Mouse (Mus musculus): ENCODE results near the gene Cngb1. TPM values are rescaled to one million over a fixed set of nuclear protein-coding genes. Genes with fewer than 3 reads are reported as not detected.
A peak's percentile ranks its signal among the peaks of the same experiment; 100 is the strongest.

The Cngb1 gene
- polyA plus RNA-seq, 1 experiment from 2014 or later, result 0.13 TPM

GRCm38 (mm10) chr8:95312836-95313235 lies 6.5 kb upstream of the Cngb1 start:
- ATAC-seq (ENCODE audit: low read depth), result no peak
- H3K4me1 ChIP-seq (ENCODE audit: control insufficient read depth, insufficient read depth, low read length), result peaks cover 4% of the 10 kb centered on the region; the same call in 1 of the 2 replicates
- no peaks in the 10 kb centered on the region for H3K27me3 ChIP-seq (ENCODE audit: control insufficient read depth, insufficient read depth, low read length)
- H3K4me3 ChIP-seq (ENCODE audit: low read depth, low read length), result no peak overlapping the region
- H3K9ac ChIP-seq (replicated peaks; ENCODE audit: low read depth, low read length), result no peak overlapping the region
- H3K9me3 ChIP-seq (ENCODE audit: control insufficient read depth, low read length), result no peaks in the 10 kb centered on the region
- 69% methylated on average over 18 of the region's 18 CpGs for WGBS
- no peak overlapping the region for H3K27ac ChIP-seq (ENCODE audit: low read depth, low read length)
- no peak overlapping the region for H3K4me2 ChIP-seq (ENCODE audit: low read depth, low read length)
- H3K36me3 ChIP-seq (ENCODE audit: control insufficient read depth, insufficient read depth, low read length), result no peaks in the 10 kb centered on the region

- Histone ChIP-seq H3K27me3 (ENCODE audit: control insufficient read depth, insufficient read depth, low read length) (no peaks in the 10 kb centered on the region), H3K9me3 (ENCODE audit: control insufficient read depth, low read length) (no peaks in the 10 kb centered on the region), H3K4me3 (ENCODE audit: low read depth, low read length) (no peak within 1 kb of the TSS), H3K9ac (replicated peaks; ENCODE audit: low read depth, low read length) (no peak within 1 kb of the TSS), H3K4me2 (ENCODE audit: low read depth, low read length) (no peak within 1 kb of the TSS), H3K27ac (ENCODE audit: low read depth, low read length) (no peak within 1 kb of the TSS), H3K4me1 (ENCODE audit: control insufficient read depth, insufficient read depth, low read length) (peaks cover 4% of the 10 kb centered on the region; the same call in 1 of the 2 replicates), H3K36me3 (ENCODE audit: control insufficient read depth, insufficient read depth, low read length) (no peaks in the 10 kb centered on the region)
- no peak for ATAC-seq (ENCODE audit: low read depth)
- 29% methylated on average over 6 of the region's 6 CpGs for WGBS
These were observed 4.1 kb upstream of the Cngb1 start, which contains the start of gene Tepp for GRCm38 (mm10) chr8:95310342-95310970. Gene Tepp, plus strand, starts transcription at chr8:95310566.

- peaks cover 3% of the 10 kb centered on the region; the same call in 1 of the 2 replicates for H3K4me1 ChIP-seq (ENCODE audit: control insufficient read depth, insufficient read depth, low read length)
- no peak for ATAC-seq (ENCODE audit: low read depth)
These were observed 859 bp downstream of the Cngb1 start for GRCm38 (mm10) chr8:95305526-95305925.

GRCm38 (mm10) chr8:95302410-95302809 lies 4.0 kb downstream of the Cngb1 start:
- WGBS, result 22% methylated on average over 5 of the region's 5 CpGs
- no peak overlapping the region for H3K4me2 ChIP-seq (ENCODE audit: low read depth, low read length)
- no peak overlapping the region for H3K4me3 ChIP-seq (ENCODE audit: low read depth, low read length)
- H3K27me3 ChIP-seq (ENCODE audit: control insufficient read depth, insufficient read depth, low read length), result no peaks in the 10 kb centered on the region
- no peak overlapping the region for H3K27ac ChIP-seq (ENCODE audit: low read depth, low read length)
- ATAC-seq (ENCODE audit: low read depth), result no peak
- H3K9ac ChIP-seq (replicated peaks; ENCODE audit: low read depth, low read length), result no peak overlapping the region
- H3K36me3 ChIP-seq (ENCODE audit: control insufficient read depth, insufficient read depth, low read length), result no peaks in the 10 kb centered on the region
- H3K4me1 ChIP-seq (ENCODE audit: control insufficient read depth, insufficient read depth, low read length), result no peaks in the 10 kb centered on the region
- no peaks in the 10 kb centered on the region for H3K9me3 ChIP-seq (ENCODE audit: control insufficient read depth, low read length)

More at GRCm38 (mm10) chr8:95305526-95305925, 859 bp downstream of the Cngb1 start:
- Histone ChIP-seq H3K9ac (replicated peaks; ENCODE audit: low read depth, low read length) (no peak overlapping the region), H3K4me2 (ENCODE audit: low read depth, low read length) (no peak overlapping the region), H3K27ac (ENCODE audit: low read depth, low read length) (no peak overlapping the region), H3K36me3 (ENCODE audit: control insufficient read depth, insufficient read depth, low read length) (no peaks in the 10 kb centered on the region), H3K27me3 (ENCODE audit: control insufficient read depth, insufficient read depth, low read length) (no peaks in the 10 kb centered on the region), H3K9me3 (ENCODE audit: control insufficient read depth, low read length) (no peaks in the 10 kb centered on the region), H3K4me3 (ENCODE audit: low read depth, low read length) (no peak overlapping the region)
- 75% methylated on average over 4 of the region's 4 CpGs for WGBS

GRCm38 (mm10) chr8:95293891-95294290 lies 12.5 kb downstream of the Cngb1 start:
- no peaks in the 10 kb centered on the region for H3K27me3 ChIP-seq (ENCODE audit: control insufficient read depth, insufficient read depth, low read length)
- ATAC-seq (ENCODE audit: low read depth), result peak; percentile 63; the same call in 1 of the 2 replicates
- H3K4me1 ChIP-seq (ENCODE audit: control insufficient read depth, insufficient read depth, low read length), result no peaks in the 10 kb centered on the region
- no peak overlapping the region for H3K27ac ChIP-seq (ENCODE audit: low read depth, low read length)
- H3K4me3 ChIP-seq (ENCODE audit: low read depth, low read length), result no peak overlapping the region
- H3K36me3 ChIP-seq (ENCODE audit: control insufficient read depth, insufficient read depth, low read length), result no peaks in the 10 kb centered on the region
- H3K9me3 ChIP-seq (ENCODE audit: control insufficient read depth, low read length), result no peaks in the 10 kb centered on the region
- H3K9ac ChIP-seq (replicated peaks; ENCODE audit: low read depth, low read length), result no peak overlapping the region
- WGBS, result 64% methylated on average over 7 of the region's 7 CpGs
- no peak overlapping the region for H3K4me2 ChIP-seq (ENCODE audit: low read depth, low read length)

- ATAC-seq (ENCODE audit: low read depth), result no peak
- Histone ChIP-seq H3K9ac (replicated peaks; ENCODE audit: low read depth, low read length) (no peak overlapping the region), H3K9me3 (ENCODE audit: control insufficient read depth, low read length) (no peaks in the 10 kb centered on the region), H3K4me3 (ENCODE audit: low read depth, low read length) (no peak overlapping the region), H3K27me3 (ENCODE audit: control insufficient read depth, insufficient read depth, low read length) (no peaks in the 10 kb centered on the region), H3K4me2 (ENCODE audit: low read depth, low read length) (no peak overlapping the region), H3K36me3 (ENCODE audit: control insufficient read depth, insufficient read depth, low read length) (no peaks in the 10 kb centered on the region), H3K27ac (ENCODE audit: low read depth, low read length) (no peak overlapping the region), H3K4me1 (ENCODE audit: control insufficient read depth, insufficient read depth, low read length) (no peaks in the 10 kb centered on the region)
- WGBS, result 74% methylated on average over 11 of the region's 11 CpGs
These were observed 13.2 kb downstream of the Cngb1 start for GRCm38 (mm10) chr8:95293172-95293571.

- Histone ChIP-seq H3K4me1 (ENCODE audit: control insufficient read depth, insufficient read depth, low read length) (no peaks in the 10 kb centered on the region), H3K36me3 (ENCODE audit: control insufficient read depth, insufficient read depth, low read length) (no peaks in the 10 kb centered on the region), H3K27me3 (ENCODE audit: control insufficient read depth, insufficient read depth, low read length) (no peaks in the 10 kb centered on the region), H3K27ac (ENCODE audit: low read depth, low read length) (no peak overlapping the region), H3K4me3 (ENCODE audit: low read depth, low read length) (no peak overlapping the region), H3K9me3 (ENCODE audit: control insufficient read depth, low read length) (no peaks in the 10 kb centered on the region), H3K9ac (replicated peaks; ENCODE audit: low read depth, low read length) (no peak overlapping the region), H3K4me2 (ENCODE audit: low read depth, low read length) (no peak overlapping the region)
- 76% methylated on average over 6 of the region's 6 CpGs for WGBS
- no peak for ATAC-seq (ENCODE audit: low read depth)
These were observed 17.2 kb downstream of the Cngb1 start for GRCm38 (mm10) chr8:95289066-95289650.

GRCm38 (mm10) chr8:95281493-95281892 lies 24.9 kb downstream of the Cngb1 start:
- 61% methylated on average over 5 of the region's 5 CpGs for WGBS
- Histone ChIP-seq H3K27ac (ENCODE audit: low read depth, low read length) (no peak overlapping the region), H3K9ac (replicated peaks; ENCODE audit: low read depth, low read length) (no peak overlapping the region), H3K4me3 (ENCODE audit: low read depth, low read length) (no peak overlapping the region), H3K36me3 (ENCODE audit: control insufficient read depth, insufficient read depth, low read length) (no peaks in the 10 kb centered on the region), H3K27me3 (ENCODE audit: control insufficient read depth, insufficient read depth, low read length) (no peaks in the 10 kb centered on the region), H3K4me2 (ENCODE audit: low read depth, low read length) (no peak overlapping the region), H3K4me1 (ENCODE audit: control insufficient read depth, insufficient read depth, low read length) (no peaks in the 10 kb centered on the region), H3K9me3 (ENCODE audit: control insufficient read depth, low read length) (no peaks in the 10 kb centered on the region)
- peak; percentile 38; the same call in 1 of the 2 replicates for ATAC-seq (ENCODE audit: low read depth)

GRCm38 (mm10) chr8:95272871-95273270 lies 33.5 kb downstream of the Cngb1 start:
- H3K27me3 ChIP-seq (ENCODE audit: control insufficient read depth, insufficient read depth, low read length), result no peaks in the 10 kb centered on the region
- H3K27ac ChIP-seq (ENCODE audit: low read depth, low read length), result no peak overlapping the region
- no peaks in the 10 kb centered on the region for H3K36me3 ChIP-seq (ENCODE audit: control insufficient read depth, insufficient read depth, low read length)
- no peak overlapping the region for H3K9ac ChIP-seq (replicated peaks; ENCODE audit: low read depth, low read length)
- no peaks in the 10 kb centered on the region for H3K9me3 ChIP-seq (ENCODE audit: control insufficient read depth, low read length)
- no peaks in the 10 kb centered on the region for H3K4me1 ChIP-seq (ENCODE audit: control insufficient read depth, insufficient read depth, low read length)
- H3K4me3 ChIP-seq (ENCODE audit: low read depth, low read length), result no peak overlapping the region
- ATAC-seq (ENCODE audit: low read depth), result no peak
- whole genome bisulfite sequencing, result 48% methylated on average over 2 of the region's 2 CpGs
- no peak overlapping the region for H3K4me2 ChIP-seq (ENCODE audit: low read depth, low read length)
